8 mouse cellular contexts compared by ENCODE assay signal in genomic region chr9:109932756-109933375, GRCm38 (mm10). TPM values are rescaled to one million over a fixed set of nuclear protein-coding genes. Genes with fewer than 3 reads are reported as not detected.
A peak's percentile ranks its signal among the peaks of the same experiment; 100 is the strongest.
DNase-seq lines count a peak whose midpoint lies in the region; ATAC-seq and TF ChIP-seq lines count a peak whose summit lies in the region.

No protein-coding gene starts in this region.

- no peaks in the 10 kb centered on the region for H3K36me3 ChIP-seq in intestine, postnatal 0 days (ENCODE audit: control insufficient read depth, insufficient read depth)
- no peaks in the 10 kb centered on the region for H3K36me3 ChIP-seq in limb, embryonic 12.5 days
- no peaks in the 10 kb centered on the region for H3K36me3 ChIP-seq in midbrain, embryonic 16.5 days (ENCODE audit: control insufficient read depth, insufficient read depth, low read length)
- no peaks in the 10 kb centered on the region for H3K36me3 ChIP-seq in stomach, postnatal 0 days (ENCODE audit: control insufficient read depth, insufficient read depth, low read length)

- H3K4me2 ChIP-seq in intestine, postnatal 0 days (replicated peaks; ENCODE audit: low read depth), result peak overlapping the region; percentile 90
- H3K4me2 ChIP-seq in limb, embryonic 12.5 days, result peak overlapping the region; percentile 84
- H3K4me2 ChIP-seq in midbrain, embryonic 16.5 days (ENCODE audit: low read length), result peak overlapping the region; percentile 89
- H3K4me2 ChIP-seq in stomach, postnatal 0 days (replicated peaks; ENCODE audit: low read depth), result peak overlapping the region; percentile 93

- H3K9ac ChIP-seq in intestine, postnatal 0 days (ENCODE audit: low read depth, low read length), result peak overlapping the region; percentile 90
- H3K9ac ChIP-seq in limb, embryonic 12.5 days (replicated peaks), result peak overlapping the region; percentile 80
- H3K9ac ChIP-seq in midbrain, embryonic 16.5 days (ENCODE audit: low read depth, low read length), result peak overlapping the region; percentile 92
- H3K9ac ChIP-seq in stomach, postnatal 0 days (ENCODE audit: low read length), result peak overlapping the region; percentile 86

- 1% methylated on average over 12 of the region's 12 CpGs for WGBS in intestine, postnatal 0 days
- 3% methylated on average over 12 of the region's 12 CpGs for WGBS in limb, embryonic 12.5 days
- 2% methylated on average over 12 of the region's 12 CpGs for WGBS in midbrain, embryonic 16.5 days
- WGBS in stomach, postnatal 0 days, result 1% methylated on average over 12 of the region's 12 CpGs

- DNase-seq in kidney, adult 11 months, result peak; percentile 17
- DNase-seq in kidney, adult 9 months, result no peak
- DNase-seq in embryo, embryonic 11 days, result peak; percentile 65
- peak; percentile 42 to 49 for DNase-seq in gastrocnemius, postnatal 36 days
- DNase-seq in stomach, postnatal 0 days (ENCODE audit: low spot score), result peak; percentile 59

- TF ChIP-seq CTCF in intestine, postnatal 0 days (IDR thresholded peaks at IDR 0.05; ENCODE audit: low read depth), result no peak; the same call in none of the 2 replicates
- peak; percentile 30 for TF ChIP-seq CTCF in stomach, postnatal 0 days (IDR thresholded peaks at IDR 0.05; ENCODE audit: low read depth)

- H3K27ac ChIP-seq in intestine, postnatal 0 days (ENCODE audit: low read depth, low read length), result peak overlapping the region; percentile 93; the same call in 1 of the 2 replicates
- peak overlapping the region; percentile 96 for H3K27ac ChIP-seq in limb, embryonic 12.5 days
- peak overlapping the region; percentile 88 for H3K27ac ChIP-seq in midbrain, embryonic 16.5 days (ENCODE audit: low read length)
- H3K27ac ChIP-seq in stomach, postnatal 0 days (replicated peaks), result peak overlapping the region; percentile 95

- H3K9me3 ChIP-seq in intestine, postnatal 0 days (ENCODE audit: control insufficient read depth), result no peaks in the 10 kb centered on the region
- no peaks in the 10 kb centered on the region for H3K9me3 ChIP-seq in limb, embryonic 12.5 days
- no peaks in the 10 kb centered on the region for H3K9me3 ChIP-seq in midbrain, embryonic 16.5 days (replicated peaks; ENCODE audit: control insufficient read depth, low read length, poor library complexity, severe bottlenecking)
- no peaks in the 10 kb centered on the region for H3K9me3 ChIP-seq in stomach, postnatal 0 days (ENCODE audit: control insufficient read depth, low read length)

- peak overlapping the region; percentile 87 for H3K4me3 ChIP-seq in intestine, postnatal 0 days (ENCODE audit: low read depth, low read length)
- peak overlapping the region; percentile 77 for H3K4me3 ChIP-seq in limb, embryonic 12.5 days (replicated peaks)
- H3K4me3 ChIP-seq in midbrain, embryonic 16.5 days (ENCODE audit: low read depth, low read length), result peak overlapping the region; percentile 97
- H3K4me3 ChIP-seq in stomach, postnatal 0 days (ENCODE audit: low read depth, low read length), result peak overlapping the region; percentile 91

- no peaks in the 10 kb centered on the region for H3K4me1 ChIP-seq in intestine, postnatal 0 days (replicated peaks; ENCODE audit: control insufficient read depth, insufficient read depth, low read length)
- H3K4me1 ChIP-seq in limb, embryonic 12.5 days (replicated peaks), result peaks cover 14% of the 10 kb centered on the region
- H3K4me1 ChIP-seq in midbrain, embryonic 16.5 days (ENCODE audit: control insufficient read depth, insufficient read depth, low read length), result peaks cover 6% of the 10 kb centered on the region
- H3K4me1 ChIP-seq in stomach, postnatal 0 days (replicated peaks; ENCODE audit: control insufficient read depth, insufficient read depth), result no peaks in the 10 kb centered on the region

- no peaks in the 10 kb centered on the region for H3K27me3 ChIP-seq in intestine, postnatal 0 days (replicated peaks; ENCODE audit: control insufficient read depth, insufficient read depth, low read length)
- no peaks in the 10 kb centered on the region for H3K27me3 ChIP-seq in limb, embryonic 12.5 days
- no peaks in the 10 kb centered on the region for H3K27me3 ChIP-seq in midbrain, embryonic 16.5 days (ENCODE audit: control insufficient read depth, insufficient read depth, low read depth, low read length)
- no peaks in the 10 kb centered on the region for H3K27me3 ChIP-seq in stomach, postnatal 0 days (ENCODE audit: control insufficient read depth, insufficient read depth, low read length)

- intact Hi-C loops in gastrocnemius, postnatal 36 days (cut with DNase I), result loop anchor here (2.0 kb wide), 1 partner anchor 38 kb away; no protein-coding TSS in a partner anchor

- no peak for TF ChIP-seq EP300 in stomach, postnatal 0 days (optimal IDR thresholded peaks at IDR 0.05)

- ATAC-seq in intestine, postnatal 0 days, result no peak
- ATAC-seq in limb, embryonic 12.5 days (ENCODE audit: insufficient number of reproducible peaks, insufficient read depth, low FRiP score, low TSS enrichment, low read depth), result no peak
- no peak for ATAC-seq in midbrain, embryonic 16.5 days
- ATAC-seq in stomach, postnatal 0 days (ENCODE audit: low FRiP score, low TSS enrichment), result peak; percentile 17; the same call in 1 of the 2 replicates

RNA-seq across cellular contexts. Expression of gene Map4, which starts 1.6 kb away (rescaled TPM):
- 100 to 1,000 TPM; 418 to 437 TPM for total RNA-seq in gastrocnemius, postnatal 36 days (2021)
- 26.0 and 28.4 TPM in 2 replicates for polyA plus RNA-seq in intestine, postnatal 0 days (2015; fragmentation: Nextera tagmentation; extraction: Ambion mirVana)
- 45.1 and 50.2 TPM in 2 replicates for polyA plus RNA-seq in limb, embryonic 12.5 days (2016; fragmentation: Nextera tagmentation; extraction: Ambion mirVana)
- 211 and 213 TPM in 2 replicates for polyA plus RNA-seq in midbrain, embryonic 16.5 days (2015; fragmentation: Nextera tagmentation; extraction: Ambion mirVana)
- 25.4 and 28.1 TPM in 2 replicates for polyA plus RNA-seq in stomach, postnatal 0 days (2015; fragmentation: Nextera tagmentation; extraction: Ambion mirVana)

RNA-seq across cellular contexts. Expression of gene Cdc25a, which starts 57.5 kb away (rescaled TPM):
- total RNA-seq in gastrocnemius, postnatal 36 days (2021), result 1 to 10 TPM; 3.4 to 4.2 TPM
- 21.3 and 25.9 TPM in 2 replicates for polyA plus RNA-seq in intestine, postnatal 0 days (2015; fragmentation: Nextera tagmentation; extraction: Ambion mirVana)
- 49.5 and 55.5 TPM in 2 replicates for polyA plus RNA-seq in limb, embryonic 12.5 days (2016; fragmentation: Nextera tagmentation; extraction: Ambion mirVana)
- 9.9 and 12.3 TPM in 2 replicates for polyA plus RNA-seq in midbrain, embryonic 16.5 days (2015; fragmentation: Nextera tagmentation; extraction: Ambion mirVana)
- 17.8 and 18.4 TPM in 2 replicates for polyA plus RNA-seq in stomach, postnatal 0 days (2015; fragmentation: Nextera tagmentation; extraction: Ambion mirVana)
